Mouse (Mus musculus): ENCODE measurements around the gene Gpr156. TPM values are rescaled to one million over a fixed set of nuclear protein-coding genes. Genes with fewer than 3 reads are reported as not detected.

Gpr156 gene
- polyA plus RNA-seq, 1 experiment from 2014 or later = not detected

GRCm38 (mm10) chr16:37920842-37921409 is 4.6 kb downstream of the Gpr156 start:
- 44% methylated on average over 8 of the region's 8 CpGs for WGBS (ENCODE audit: insufficient replicate concordance)

GRCm38 (mm10) chr16:37926087-37926486 is 9.8 kb downstream of the Gpr156 start:
- H3K27ac ChIP-seq (replicated peaks) = no peak overlapping the region
- H3K36me3 ChIP-seq (replicated peaks) = no peaks in the 10 kb centered on the region
- H3K4me3 ChIP-seq (replicated peaks) = no peak overlapping the region
- no peaks in the 10 kb centered on the region for H3K27me3 ChIP-seq
- no peak overlapping the region for H3K4me2 ChIP-seq
- no peaks in the 10 kb centered on the region for H3K4me1 ChIP-seq (replicated peaks)
- WGBS (ENCODE audit: insufficient replicate concordance) = 45% methylated on average over 7 of the region's 7 CpGs
- no peaks in the 10 kb centered on the region for H3K9me3 ChIP-seq (replicated peaks)
- no peak for ATAC-seq (ENCODE audit: insufficient read depth)
- H3K9ac ChIP-seq = no peak overlapping the region

More at GRCm38 (mm10) chr16:37920842-37921409, 4.6 kb downstream of the Gpr156 start:
- no peaks in the 10 kb centered on the region for H3K9me3 ChIP-seq (replicated peaks)
- no peak for ATAC-seq (ENCODE audit: insufficient read depth)
- H3K27me3 ChIP-seq = peaks cover 19% of the 10 kb centered on the region
- H3K9ac ChIP-seq = no peak overlapping the region
- H3K4me3 ChIP-seq (replicated peaks) = no peak overlapping the region
- H3K36me3 ChIP-seq (replicated peaks) = no peaks in the 10 kb centered on the region
- H3K4me2 ChIP-seq = no peak overlapping the region
- no peak overlapping the region for H3K27ac ChIP-seq (replicated peaks)
- H3K4me1 ChIP-seq (replicated peaks) = no peaks in the 10 kb centered on the region

GRCm38 (mm10) chr16:37927117-37927516 is 10.8 kb downstream of the Gpr156 start:
- no peak overlapping the region for H3K4me2 ChIP-seq
- H3K9ac ChIP-seq = no peak overlapping the region
- ATAC-seq (ENCODE audit: insufficient read depth) = no peak
- 49% methylated on average over 4 of the region's 4 CpGs for WGBS (ENCODE audit: insufficient replicate concordance)
- H3K4me3 ChIP-seq (replicated peaks) = no peak overlapping the region
- H3K4me1 ChIP-seq (replicated peaks) = no peaks in the 10 kb centered on the region
- H3K27ac ChIP-seq (replicated peaks) = no peak overlapping the region
- H3K36me3 ChIP-seq (replicated peaks) = no peaks in the 10 kb centered on the region
- H3K9me3 ChIP-seq (replicated peaks) = no peaks in the 10 kb centered on the region
- no peaks in the 10 kb centered on the region for H3K27me3 ChIP-seq

- Histone ChIP-seq H3K36me3 (replicated peaks) (no peaks in the 10 kb centered on the region), H3K9me3 (replicated peaks) (no peaks in the 10 kb centered on the region), H3K4me2 (no peak overlapping the region), H3K4me1 (replicated peaks) (no peaks in the 10 kb centered on the region), H3K27me3 (no peaks in the 10 kb centered on the region), H3K9ac (no peak overlapping the region), H3K27ac (replicated peaks) (no peak overlapping the region), H3K4me3 (replicated peaks) (no peak overlapping the region)
- ATAC-seq (ENCODE audit: insufficient read depth) = no peak
- WGBS (ENCODE audit: insufficient replicate concordance) = 43% methylated on average over 2 of the region's 2 CpGs
Observed at GRCm38 (mm10) chr16:37929006-37929405, 12.7 kb downstream of the Gpr156 start.

- no peak overlapping the region for H3K9ac ChIP-seq
- no peak for ATAC-seq (ENCODE audit: insufficient read depth)
- WGBS (ENCODE audit: insufficient replicate concordance) = 63% methylated on average over 2 of the region's 2 CpGs
Observed at GRCm38 (mm10) chr16:37929626-37930025, 13.3 kb downstream of the Gpr156 start.

GRCm38 (mm10) chr16:37934932-37935331 is 18.6 kb downstream of the Gpr156 start:
- no peak overlapping the region for H3K4me3 ChIP-seq (replicated peaks)
- WGBS (ENCODE audit: insufficient replicate concordance) = 58% methylated on average over 2 of the region's 2 CpGs
- no peak overlapping the region for H3K9ac ChIP-seq
- H3K4me1 ChIP-seq (replicated peaks) = no peaks in the 10 kb centered on the region
- no peak overlapping the region for H3K4me2 ChIP-seq
- no peaks in the 10 kb centered on the region for H3K27me3 ChIP-seq
- H3K36me3 ChIP-seq (replicated peaks) = no peaks in the 10 kb centered on the region
- no peak for ATAC-seq (ENCODE audit: insufficient read depth)
- H3K9me3 ChIP-seq (replicated peaks) = no peaks in the 10 kb centered on the region
- H3K27ac ChIP-seq (replicated peaks) = no peak overlapping the region

More at GRCm38 (mm10) chr16:37929626-37930025, 13.3 kb downstream of the Gpr156 start:
- Histone ChIP-seq H3K4me3 (replicated peaks) (no peak overlapping the region), H3K4me2 (no peak overlapping the region), H3K36me3 (replicated peaks) (no peaks in the 10 kb centered on the region), H3K9me3 (replicated peaks) (no peaks in the 10 kb centered on the region), H3K4me1 (replicated peaks) (no peaks in the 10 kb centered on the region), H3K27me3 (no peaks in the 10 kb centered on the region), H3K27ac (replicated peaks) (no peak overlapping the region)

- no peaks in the 10 kb centered on the region for H3K27me3 ChIP-seq
- no peaks in the 10 kb centered on the region for H3K36me3 ChIP-seq (replicated peaks)
- H3K4me1 ChIP-seq (replicated peaks) = no peaks in the 10 kb centered on the region
- no peak overlapping the region for H3K27ac ChIP-seq (replicated peaks)
- H3K4me2 ChIP-seq = no peak overlapping the region
- H3K4me3 ChIP-seq (replicated peaks) = no peak overlapping the region
- no peaks in the 10 kb centered on the region for H3K9me3 ChIP-seq (replicated peaks)
- WGBS (ENCODE audit: insufficient replicate concordance) = 69% methylated on average over 8 of the region's 8 CpGs
- no peak for ATAC-seq (ENCODE audit: insufficient read depth)
- H3K9ac ChIP-seq = no peak overlapping the region
Observed at GRCm38 (mm10) chr16:37937276-37937675, 21.0 kb downstream of the Gpr156 start.

- Histone ChIP-seq H3K4me2 (no peak overlapping the region), H3K36me3 (replicated peaks) (no peaks in the 10 kb centered on the region), H3K27ac (replicated peaks) (no peak overlapping the region), H3K9me3 (replicated peaks) (no peaks in the 10 kb centered on the region), H3K9ac (no peak overlapping the region), H3K4me1 (replicated peaks) (no peaks in the 10 kb centered on the region), H3K27me3 (no peaks in the 10 kb centered on the region), H3K4me3 (replicated peaks) (no peak overlapping the region)
- ATAC-seq (ENCODE audit: insufficient read depth) = no peak
- WGBS (ENCODE audit: insufficient replicate concordance) = 60% methylated on average over 16 of the region's 17 CpGs
Observed at GRCm38 (mm10) chr16:37938125-37939081, 22.1 kb downstream of the Gpr156 start.

- Histone ChIP-seq H3K4me1 (replicated peaks) (no peaks in the 10 kb centered on the region), H3K4me2 (no peak overlapping the region), H3K36me3 (replicated peaks) (no peaks in the 10 kb centered on the region), H3K27ac (replicated peaks) (no peak overlapping the region), H3K27me3 (no peaks in the 10 kb centered on the region), H3K4me3 (replicated peaks) (no peak overlapping the region), H3K9ac (no peak overlapping the region), H3K9me3 (replicated peaks) (no peaks in the 10 kb centered on the region)
- ATAC-seq (ENCODE audit: insufficient read depth) = no peak
- 56% methylated on average over 11 of the region's 11 CpGs for WGBS (ENCODE audit: insufficient replicate concordance)
Observed at GRCm38 (mm10) chr16:37939082-37939863, 23.0 kb downstream of the Gpr156 start.

- WGBS (ENCODE audit: insufficient replicate concordance) = 76% methylated on average over 10 of the region's 10 CpGs
- no peaks in the 10 kb centered on the region for H3K9me3 ChIP-seq (replicated peaks)
- no peak for ATAC-seq (ENCODE audit: insufficient read depth)
Observed at GRCm38 (mm10) chr16:37940291-37940690, 24.0 kb downstream of the Gpr156 start.

GRCm38 (mm10) chr16:37943701-37944100 is 27.4 kb downstream of the Gpr156 start:
- H3K4me2 ChIP-seq = no peak overlapping the region
- H3K4me1 ChIP-seq (replicated peaks) = no peaks in the 10 kb centered on the region
- 47% methylated on average over 2 of the region's 2 CpGs for WGBS (ENCODE audit: insufficient replicate concordance)
- no peaks in the 10 kb centered on the region for H3K27me3 ChIP-seq
- ATAC-seq (ENCODE audit: insufficient read depth) = no peak
- H3K36me3 ChIP-seq (replicated peaks) = no peaks in the 10 kb centered on the region
- no peak overlapping the region for H3K27ac ChIP-seq (replicated peaks)
- H3K9me3 ChIP-seq (replicated peaks) = no peaks in the 10 kb centered on the region
- H3K4me3 ChIP-seq (replicated peaks) = no peak overlapping the region
- H3K9ac ChIP-seq = no peak overlapping the region

More at GRCm38 (mm10) chr16:37940291-37940690, 24.0 kb downstream of the Gpr156 start:
- H3K4me1 ChIP-seq (replicated peaks) = no peaks in the 10 kb centered on the region
- H3K36me3 ChIP-seq (replicated peaks) = no peaks in the 10 kb centered on the region
- H3K4me2 ChIP-seq = no peak overlapping the region
- no peak overlapping the region for H3K4me3 ChIP-seq (replicated peaks)
- no peak overlapping the region for H3K27ac ChIP-seq (replicated peaks)
- H3K9ac ChIP-seq = no peak overlapping the region
- H3K27me3 ChIP-seq = no peaks in the 10 kb centered on the region
